ENCODE assay signal across 28 mouse cellular contexts in the genomic region with DNA sequence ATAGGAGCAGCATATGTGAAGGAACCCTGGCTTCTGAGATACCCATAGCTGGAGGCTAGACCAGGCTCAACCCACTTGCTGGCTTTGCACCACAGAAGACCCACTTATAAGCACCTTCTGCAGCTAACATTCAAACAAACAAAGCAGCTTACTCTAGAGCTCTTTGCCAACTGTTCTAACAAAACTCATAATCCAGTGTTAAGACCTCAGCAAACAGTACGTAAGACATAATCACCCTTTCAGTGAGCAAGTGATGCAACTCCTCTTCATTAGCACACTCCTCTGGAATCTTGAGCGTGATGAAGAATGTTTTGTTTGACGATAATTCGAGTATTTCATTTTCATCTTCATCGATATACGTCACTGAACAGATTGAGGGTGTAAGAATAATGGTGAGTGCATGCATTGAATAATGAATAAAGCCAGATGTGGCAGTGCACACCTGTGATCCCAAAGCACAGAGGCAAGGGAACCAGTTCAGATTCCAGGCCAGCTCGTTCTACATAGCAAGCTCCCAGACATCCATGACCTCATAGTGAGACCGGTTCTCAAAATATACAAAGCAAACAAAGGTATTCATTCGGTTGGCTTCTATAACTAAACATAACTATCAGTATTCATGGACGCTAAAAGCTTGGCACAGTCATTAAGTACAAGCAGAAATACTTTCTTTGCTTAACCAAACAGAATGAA. TPM values are rescaled to one million over a fixed set of nuclear protein-coding genes. Genes with fewer than 3 reads are reported as not detected.
DNase-seq lines count a peak whose midpoint lies in the region; ATAC-seq lines count a peak whose summit lies in the region.
"Had no signal": no experiment of that assay in that cellular context is flagged by ENCODE, and none has a peak within 500 bp of the region (broad histone marks: within the 10 kb centered on the region; RNA-seq: fewer than 3 reads in every experiment).

No protein-coding gene starts in this region.

- no peaks in the 10 kb centered on the region for H3K27me3 ChIP-seq in embryonic facial prominence, embryonic 14.5 days (replicated peaks; ENCODE audit: control insufficient read depth, insufficient read depth, low read length)
- H3K27me3 ChIP-seq in embryonic facial prominence, embryonic 10.5 days (replicated peaks; ENCODE audit: low read depth, poor library complexity, severe bottlenecking) = no peaks in the 10 kb centered on the region
- H3K27me3 ChIP-seq in heart, embryonic 13.5 days (replicated peaks) = no peaks in the 10 kb centered on the region
- no peaks in the 10 kb centered on the region; the same call in 1 of the 2 replicates for H3K27me3 ChIP-seq in lung, embryonic 16.5 days (ENCODE audit: control insufficient read depth, insufficient read depth, low read depth, low read length)
- H3K27me3 ChIP-seq in stomach, embryonic 16.5 days (ENCODE audit: control insufficient read depth, insufficient read depth, low read length) = no peaks in the 10 kb centered on the region
- H3K27me3 ChIP-seq: embryonic facial prominence, embryonic 12.5 days; forebrain, embryonic 12.5 days; forebrain, embryonic 15.5 days; hindbrain, embryonic 13.5 days had no signal

- no peak overlapping the region for H3K4me3 ChIP-seq in embryonic facial prominence, embryonic 14.5 days (ENCODE audit: low read depth, low read length)
- H3K4me3 ChIP-seq in embryonic facial prominence, embryonic 10.5 days = no peak overlapping the region
- no peak overlapping the region for H3K4me3 ChIP-seq in heart, embryonic 13.5 days
- H3K4me3 ChIP-seq in lung, embryonic 16.5 days (ENCODE audit: low read length) = no peak overlapping the region
- no peak overlapping the region for H3K4me3 ChIP-seq in stomach, embryonic 16.5 days (replicated peaks; ENCODE audit: low read length)
- H3K4me3 ChIP-seq: embryonic facial prominence, embryonic 12.5 days; erythroblast, embryonic 14.5 days; forebrain, embryonic 12.5 days; forebrain, embryonic 15.5 days; hindbrain, embryonic 10.5 days; hindbrain, embryonic 13.5 days had no signal

- H3K27ac ChIP-seq in embryonic facial prominence, embryonic 14.5 days (replicated peaks; ENCODE audit: low read depth, low read length) = no peak overlapping the region
- no peak overlapping the region for H3K27ac ChIP-seq in embryonic facial prominence, embryonic 10.5 days (replicated peaks)
- H3K27ac ChIP-seq in heart, embryonic 13.5 days (replicated peaks) = 0 out of 2 replicates have a peak overlapping the region, but pooled peaks have one; percentile 20
- H3K27ac ChIP-seq in lung, embryonic 16.5 days (ENCODE audit: low read length) = no peak overlapping the region
- no peak overlapping the region; the same call in 1 of the 2 replicates for H3K27ac ChIP-seq in stomach, embryonic 16.5 days (ENCODE audit: low read length)
- H3K27ac ChIP-seq: embryonic facial prominence, embryonic 12.5 days; forebrain, embryonic 12.5 days; forebrain, embryonic 15.5 days; hindbrain, embryonic 10.5 days; hindbrain, embryonic 13.5 days had no signal

- 76% methylated on average over 10 of the region's 10 CpGs for WGBS in embryonic facial prominence, embryonic 14.5 days
- 87% methylated on average over 10 of the region's 10 CpGs for WGBS in embryonic facial prominence, embryonic 10.5 days
- WGBS in heart, embryonic 13.5 days = 62% methylated on average over 10 of the region's 10 CpGs
- 40% methylated on average over 10 of the region's 10 CpGs for WGBS in lung, embryonic 16.5 days
- 57% methylated on average over 10 of the region's 10 CpGs for WGBS in stomach, embryonic 16.5 days

- H3K9ac ChIP-seq in embryonic facial prominence, embryonic 14.5 days (ENCODE audit: low read depth, low read length) = no peak overlapping the region
- H3K9ac ChIP-seq in heart, embryonic 13.5 days = no peak overlapping the region
- no peak overlapping the region for H3K9ac ChIP-seq in lung, embryonic 16.5 days (ENCODE audit: low read length)
- H3K9ac ChIP-seq in stomach, embryonic 16.5 days (ENCODE audit: low read length) = no peak overlapping the region
- H3K9ac ChIP-seq: embryonic facial prominence, embryonic 12.5 days; forebrain, embryonic 12.5 days; forebrain, embryonic 15.5 days; hindbrain, embryonic 13.5 days had no signal

- H3K4me2 ChIP-seq in embryonic facial prominence, embryonic 14.5 days (ENCODE audit: low read depth, low read length) = no peak overlapping the region
- H3K4me2 ChIP-seq in heart, embryonic 13.5 days = no peak overlapping the region
- no peak overlapping the region for H3K4me2 ChIP-seq in lung, embryonic 16.5 days (ENCODE audit: low read depth, low read length)
- no peak overlapping the region for H3K4me2 ChIP-seq in stomach, embryonic 16.5 days (ENCODE audit: low read depth, low read length)
- H3K4me2 ChIP-seq: embryonic facial prominence, embryonic 12.5 days; forebrain, embryonic 12.5 days; forebrain, embryonic 15.5 days; hindbrain, embryonic 13.5 days had no signal

- 0 out of 2 replicates have a peak, but pooled peaks have one; percentile 44 for ATAC-seq in embryonic facial prominence, embryonic 14.5 days (ENCODE audit: low read depth)
- no peak for ATAC-seq in heart, embryonic 13.5 days (ENCODE audit: extremely low read depth, insufficient number of reproducible peaks, low FRiP score, low TSS enrichment)
- peak; percentile 57; the same call in 1 of the 2 replicates for ATAC-seq in lung, embryonic 16.5 days (ENCODE audit: low read depth)
- ATAC-seq in stomach, embryonic 16.5 days (ENCODE audit: insufficient read depth, low FRiP score) = peak; percentile 82
- ATAC-seq: activated CD4-positive, CD25-positive, alpha-beta regulatory T cell, adult 4 months; forebrain, embryonic 15.5 days; hindbrain, embryonic 16.5 days had no signal

- H3K9me3 ChIP-seq in embryonic facial prominence, embryonic 14.5 days (ENCODE audit: control insufficient read depth, low read length) = no peaks in the 10 kb centered on the region
- no peaks in the 10 kb centered on the region for H3K9me3 ChIP-seq in embryonic facial prominence, embryonic 10.5 days
- no peaks in the 10 kb centered on the region for H3K9me3 ChIP-seq in heart, embryonic 13.5 days
- no peaks in the 10 kb centered on the region for H3K9me3 ChIP-seq in lung, embryonic 16.5 days (ENCODE audit: control insufficient read depth, low read length)
- no peaks in the 10 kb centered on the region for H3K9me3 ChIP-seq in stomach, embryonic 16.5 days (replicated peaks; ENCODE audit: control insufficient read depth, low read length)
- H3K9me3 ChIP-seq: embryonic facial prominence, embryonic 12.5 days; forebrain, embryonic 12.5 days; forebrain, embryonic 15.5 days; hindbrain, embryonic 10.5 days; hindbrain, embryonic 13.5 days had no signal

- H3K36me3 ChIP-seq in embryonic facial prominence, embryonic 14.5 days (ENCODE audit: control insufficient read depth, insufficient read depth, low read length) = no peaks in the 10 kb centered on the region
- no peaks in the 10 kb centered on the region for H3K36me3 ChIP-seq in embryonic facial prominence, embryonic 10.5 days (replicated peaks)
- no peaks in the 10 kb centered on the region for H3K36me3 ChIP-seq in heart, embryonic 13.5 days
- H3K36me3 ChIP-seq in lung, embryonic 16.5 days (ENCODE audit: control insufficient read depth, insufficient read depth, low read length) = no peaks in the 10 kb centered on the region
- H3K36me3 ChIP-seq in stomach, embryonic 16.5 days (ENCODE audit: control insufficient read depth, insufficient read depth, low read length) = no peaks in the 10 kb centered on the region
- H3K36me3 ChIP-seq: embryonic facial prominence, embryonic 12.5 days; forebrain, embryonic 12.5 days; forebrain, embryonic 15.5 days; hindbrain, embryonic 10.5 days; hindbrain, embryonic 13.5 days had no signal

- no peak for DNase-seq in embryonic facial prominence, embryonic 14.5 days (ENCODE audit: low spot score)
- no peak for DNase-seq in embryonic facial prominence, embryonic 10.5 days (ENCODE audit: low spot score)
- DNase-seq in heart, postnatal 4 days = no peak
- DNase-seq in lung, postnatal 4 days = no peak
- DNase-seq in kidney, postnatal 25 days = no peak
- DNase-seq: adrenal gland, postnatal 10 days; adrenal gland, postnatal 36 days; cerebellum, adult 18-20 months; cerebellum, adult 9-10 months; cerebellum, postnatal 14 days; gastrocnemius, postnatal 25 days had no signal

- no peaks in the 10 kb centered on the region for H3K4me1 ChIP-seq in embryonic facial prominence, embryonic 14.5 days (ENCODE audit: control insufficient read depth, insufficient read depth, low read length)
- H3K4me1 ChIP-seq in embryonic facial prominence, embryonic 10.5 days = no peaks in the 10 kb centered on the region
- H3K4me1 ChIP-seq in heart, embryonic 13.5 days = peaks cover 14% of the 10 kb centered on the region
- H3K4me1 ChIP-seq in lung, embryonic 16.5 days (replicated peaks; ENCODE audit: control insufficient read depth, insufficient read depth, low read length) = no peaks in the 10 kb centered on the region; the same call in 1 of the 2 replicates
- H3K4me1 ChIP-seq in stomach, embryonic 16.5 days (ENCODE audit: control insufficient read depth, insufficient read depth, low read length) = peaks cover 6% of the 10 kb centered on the region; the same call in 1 of the 2 replicates
- H3K4me1 ChIP-seq: embryonic facial prominence, embryonic 12.5 days; forebrain, embryonic 12.5 days; forebrain, embryonic 15.5 days; hindbrain, embryonic 10.5 days; hindbrain, embryonic 13.5 days had no signal

RNA-seq across cellular contexts. Expression of a gene that starts 13.7 kb away (rescaled TPM):
- polyA plus RNA-seq in embryonic facial prominence, embryonic 14.5 days (2014; fragmentation: Nextera tagmentation; extraction: Ambion mirVana) = 0.34 TPM in 1 of 2 replicates, not detected in the other
- 0.09 TPM in 1 of 2 replicates, not detected in the other for polyA plus RNA-seq in embryonic facial prominence, embryonic 10.5 days (2016; fragmentation: Nextera tagmentation; extraction: Ambion mirVana)
- polyA plus RNA-seq in heart, embryonic 13.5 days (2015; fragmentation: Nextera tagmentation; extraction: Ambion mirVana) = not detected in 2 replicates
- total RNA-seq in heart, postnatal 4 days (2021) = not detected
- 0.25 and 0.29 TPM in 2 replicates for polyA plus RNA-seq in lung, embryonic 16.5 days (2015; fragmentation: Nextera tagmentation; extraction: Ambion mirVana)
- 5.3 and 5.4 TPM in 2 replicates for polyA plus RNA-seq in stomach, embryonic 16.5 days (2015; fragmentation: Nextera tagmentation; extraction: Ambion mirVana)
- total RNA-seq: gastrocnemius, adult 8-10 months; gastrocnemius, postnatal 25 days; heart, adult 8-10 months; heart, postnatal 25 days had no signal
- polyA plus RNA-seq: activated CD4-positive, CD25-positive, alpha-beta regulatory T cell, adult 4 months; embryonic facial prominence, embryonic 12.5 days; erythroblast, embryonic 14.5 days; heart, embryonic 14.5 days; heart, postnatal 0 days; hindbrain, embryonic 10.5 days; hindbrain, embryonic 13.5 days; hindbrain, embryonic 16.5 days had no signal

RNA-seq across cellular contexts. Expression of a gene that starts 30.0 kb away (rescaled TPM):
- polyA plus RNA-seq in embryonic facial prominence, embryonic 14.5 days (2014; fragmentation: Nextera tagmentation; extraction: Ambion mirVana) = 0.69 and 1.5 TPM in 2 replicates
- polyA plus RNA-seq in embryonic facial prominence, embryonic 10.5 days (2016; fragmentation: Nextera tagmentation; extraction: Ambion mirVana) = 0.10 TPM in 1 of 2 replicates, not detected in the other
- polyA plus RNA-seq in heart, embryonic 13.5 days (2015; fragmentation: Nextera tagmentation; extraction: Ambion mirVana) = 0.14 TPM in 1 of 2 replicates, not detected in the other
- total RNA-seq in heart, postnatal 4 days (2021) = under 1 TPM in 1 of 2 experiments, not detected in 1; 0.19 TPM
- polyA plus RNA-seq in lung, embryonic 16.5 days (2015; fragmentation: Nextera tagmentation; extraction: Ambion mirVana) = 0.08 and 0.38 TPM in 2 replicates
- 0.20 and 0.48 TPM in 2 replicates for polyA plus RNA-seq in stomach, embryonic 16.5 days (2015; fragmentation: Nextera tagmentation; extraction: Ambion mirVana)
- total RNA-seq: ES-E14; gastrocnemius, adult 8-10 months; heart, postnatal 25 days had no signal
- polyA plus RNA-seq: erythroblast, embryonic 14.5 days; forebrain, embryonic 12.5 days; forebrain, embryonic 15.5 days; hindbrain, embryonic 13.5 days; hindbrain, embryonic 16.5 days had no signal

RNA-seq across cellular contexts. Expression of a gene that starts 53.2 kb away (rescaled TPM):
- polyA plus RNA-seq in embryonic facial prominence, embryonic 14.5 days (2014; fragmentation: Nextera tagmentation; extraction: Ambion mirVana) = not detected in 2 replicates
- polyA plus RNA-seq in embryonic facial prominence, embryonic 10.5 days (2016; fragmentation: Nextera tagmentation; extraction: Ambion mirVana) = 0.15 and 0.21 TPM in 2 replicates
- polyA plus RNA-seq in heart, embryonic 13.5 days (2015; fragmentation: Nextera tagmentation; extraction: Ambion mirVana) = 0.09 TPM in 1 of 2 replicates, not detected in the other
- not detected for total RNA-seq in heart, postnatal 4 days (2021)
- polyA plus RNA-seq in lung, embryonic 16.5 days (2015; fragmentation: Nextera tagmentation; extraction: Ambion mirVana) = not detected in 2 replicates
- polyA plus RNA-seq in stomach, embryonic 16.5 days (2015; fragmentation: Nextera tagmentation; extraction: Ambion mirVana) = 0.26 and 0.29 TPM in 2 replicates
- total RNA-seq: gastrocnemius, adult 8-10 months; gastrocnemius, postnatal 25 days; heart, adult 8-10 months; heart, postnatal 25 days had no signal
- polyA plus RNA-seq: activated CD4-positive, CD25-positive, alpha-beta regulatory T cell, adult 4 months; erythroblast, embryonic 14.5 days; heart, embryonic 14.5 days; heart, postnatal 0 days had no signal
